Mouse (Mus musculus) testis, adult 10 weeks (tissue): ENCODE measurements around the gene Nrf1. TPM values are rescaled to one million over a fixed set of nuclear protein-coding genes. Genes with fewer than 3 reads are reported as not detected.

ENCODE experiments used
- polyA plus RNA-seq: library from polyadenylated mRNA; stranded (reverse); fragments of 350-450 nt; fragmentation: Illumina TruSeq; extraction: RNeasy Lipid Tissue Mini Kit (QIAGEN cat#74804); gene quantifications from one replicate; pipeline ENCODE4 v1.2.3, GENCODE M21; 2014; ENCODE audit warnings: low read depth, low replicate concordance

Nrf1 gene
- polyA plus RNA-seq = 11.4 TPM

GRCm38 (mm10) chr6:30047271-30048162 lies at the start of gene Nrf1:
Nrf1 (plus strand) TSS chr6:30047988.

Other genes starting within 250 kb of the Nrf1 start
- 23.1 TPM for gene Strip2, start 131.0 kb upstream of the Nrf1 start, polyA plus RNA-seq